Mouse (Mus musculus) layer of hippocampus, adult 18-20 months (tissue): Measurements from ENCODE around the gene Amph. TPM values are rescaled to one million over a fixed set of nuclear protein-coding genes. Genes with fewer than 3 reads are reported as not detected.
A peak's percentile ranks its signal among the peaks of the same experiment; 100 is the strongest.
"Not testable (repeated sequence)": the region's sequence is repeated elsewhere in the genome, so short reads cannot be mapped to it uniquely, and the experiment has no call there.

Experiments used
- DNase-seq, 2 experiments: peaks; one replicate each; pipeline ENCODE4 v3.0.0; 2022; ENCODE audit warnings: low spot score in 2 of 2
- long read RNA-seq: library from polyadenylated mRNA; stranded (forward); transcript quantifications from one replicate; pipeline ENCODE4 v2.0.0, GENCODE M21; 2021
- total RNA-seq, 2 experiments: library from RNA; stranded (reverse); gene quantifications; 2 replicates each; pipeline ENCODE4 v1.2.3; 2021

Gene Amph
- total RNA-seq: 100 to 1,000 TPM; 235 to 240 TPM
- long read RNA-seq, transcript Amph-201 (21 exons, 3,367 nt): minor isoform, 65 of 260 reads
- long read RNA-seq, transcript Amph-204 (21 exons, 3,224 nt): major isoform, 108 of 260 reads
- long read RNA-seq, partial matches to known transcripts: 73 of 260 reads
- long read RNA-seq, other reads (novel, unspliced or antisense): 14 of 260 reads

- peak; percentile 89 to 93 for DNase-seq
Observed at GRCm38 (mm10) chr13:18948171-18949028, at the start of gene Amph. Gene Amph (plus strand): TSS chr13:18948205.

- no peak for DNase-seq
Observed at GRCm38 (mm10) chr13:18903623-18904022, 44.4 kb upstream of the Amph start.

- DNase-seq: no peak
Observed at GRCm38 (mm10) chr13:18914774-18915173, 33.2 kb upstream of the Amph start.

- DNase-seq: not testable (repeated sequence)
Observed at GRCm38 (mm10) chr13:18933191-18933590, 14.8 kb upstream of the Amph start.

- DNase-seq: no peak
Observed at GRCm38 (mm10) chr13:18947686-18948085, 319 bp upstream of the Amph start.

GRCm38 (mm10) chr13:18949029-18949350 lies 985 bp downstream of the Amph start:
- no peak for DNase-seq

- DNase-seq: peak in 1 of 2 experiments; percentile 27
Observed at GRCm38 (mm10) chr13:18949626-18950200, 1.7 kb downstream of the Amph start.

- DNase-seq: no peak
Observed at GRCm38 (mm10) chr13:18953575-18953974, 5.6 kb downstream of the Amph start.

GRCm38 (mm10) chr13:18956065-18956913 lies 8.3 kb downstream of the Amph start:
- DNase-seq: peak in 1 of 2 experiments; percentile 41

- DNase-seq: no peak
Observed at GRCm38 (mm10) chr13:18957028-18957427, 9.0 kb downstream of the Amph start.

- no peak for DNase-seq
Observed at GRCm38 (mm10) chr13:18972571-18972970, 24.6 kb downstream of the Amph start.

GRCm38 (mm10) chr13:18974351-18974750 lies 26.3 kb downstream of the Amph start:
- DNase-seq: no peak

GRCm38 (mm10) chr13:18987266-18987665 lies 39.3 kb downstream of the Amph start:
- DNase-seq: no peak

- no peak for DNase-seq
Observed at GRCm38 (mm10) chr13:18988323-18988722, 40.3 kb downstream of the Amph start.

GRCm38 (mm10) chr13:18989185-18989714 lies 41.2 kb downstream of the Amph start:
- no peak for DNase-seq

- DNase-seq: peak; percentile 29 to 54
Observed at GRCm38 (mm10) chr13:19002502-19002901, 54.5 kb downstream of the Amph start.

- DNase-seq: no peak
Observed at GRCm38 (mm10) chr13:19004406-19004805, 56.4 kb downstream of the Amph start.

- DNase-seq: peak in 1 of 2 experiments; percentile 42
Observed at GRCm38 (mm10) chr13:19008440-19008839, 60.4 kb downstream of the Amph start.

GRCm38 (mm10) chr13:19014825-19015375 lies 66.9 kb downstream of the Amph start:
- no peak for DNase-seq

- no peak for DNase-seq
Observed at GRCm38 (mm10) chr13:19021529-19021928, 73.5 kb downstream of the Amph start.

GRCm38 (mm10) chr13:19022310-19022709 lies 74.3 kb downstream of the Amph start:
- DNase-seq: no peak
